Mouse (Mus musculus) layer of hippocampus, postnatal 10 days (tissue): ENCODE results near the gene Pank1. TPM values are rescaled to one million over a fixed set of nuclear protein-coding genes. Genes with fewer than 3 reads are reported as not detected.

ENCODE experiments used
- microRNA-seq, 2 experiments: library from miRNA; unstranded; fragments of <30 nt; microRNA quantifications; one replicate each; pipeline ENCODE4 v1.2.0; 2021
- total RNA-seq, 2 experiments: library from RNA; stranded (reverse); gene quantifications; 2 replicates each; pipeline ENCODE4 v1.2.3; 2021

The Pank1 gene
- total RNA-seq, 2 experiments from 2014 or later = 18.4 to 18.7 TPM

Small RNA genes lying within 50 kb of the gene (microRNA-seq; reads per million reads assigned to microRNA genes)
- gene Mir107 = 3,214 to 3,652 reads per million in 2 experiments

Other genes with a start within 250 kb of the Pank1 start
- gene Ifit1bl2, start 238.7 kb downstream of the Pank1 start, total RNA-seq = under 1 TPM; 0.22 to 0.27 TPM
- under 1 TPM; 0.11 to 0.14 TPM for gene Ifit1, start 238.6 kb downstream of the Pank1 start, total RNA-seq
- 1 to 10 TPM; 2.5 to 3.0 TPM for gene Slc16a12, start 132.2 kb downstream of the Pank1 start, total RNA-seq
- gene Kif20b, start 42.9 kb upstream of the Pank1 start, total RNA-seq = 1 to 10 TPM; 2.6 to 2.8 TPM